Mouse (Mus musculus): ENCODE measurements around the gene Wwox. TPM values are rescaled to one million over a fixed set of nuclear protein-coding genes. Genes with fewer than 3 reads are reported as not detected.

The Wwox gene
- polyA plus RNA-seq, 2 experiments from 2014 or later: 9.2 to 11.6 TPM

DNA sequence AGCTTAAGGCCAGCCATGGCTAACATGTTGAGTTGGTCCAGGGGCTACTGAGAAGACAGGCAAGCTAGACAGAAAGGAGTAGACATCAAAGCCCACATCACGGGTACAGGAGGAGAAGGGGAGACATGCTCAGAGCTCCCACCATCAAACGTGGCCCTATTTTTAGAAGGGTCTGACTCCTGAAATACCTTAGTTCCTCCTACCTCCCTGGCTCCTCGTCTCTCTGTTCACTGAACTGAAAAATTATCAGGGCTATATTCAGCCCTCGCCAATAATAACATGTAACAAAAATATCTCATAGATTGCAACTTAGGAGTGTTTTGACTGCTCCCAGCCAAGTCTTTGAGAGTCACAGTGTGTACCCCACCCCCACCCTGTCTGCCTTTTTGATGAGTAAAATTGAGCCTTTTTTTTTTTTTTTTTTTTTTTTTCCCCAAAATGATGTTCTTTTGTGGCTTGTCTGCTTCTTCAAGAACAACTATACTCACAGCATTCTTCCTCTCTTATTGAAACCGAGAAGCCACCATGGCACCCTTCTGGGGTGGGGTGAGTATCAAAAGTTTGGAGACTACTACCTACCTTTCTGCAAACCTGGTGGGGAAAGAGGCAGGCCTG, 535.0 kb downstream of the Wwox start:
- ATAC-seq: peak; percentile 3

DNA sequence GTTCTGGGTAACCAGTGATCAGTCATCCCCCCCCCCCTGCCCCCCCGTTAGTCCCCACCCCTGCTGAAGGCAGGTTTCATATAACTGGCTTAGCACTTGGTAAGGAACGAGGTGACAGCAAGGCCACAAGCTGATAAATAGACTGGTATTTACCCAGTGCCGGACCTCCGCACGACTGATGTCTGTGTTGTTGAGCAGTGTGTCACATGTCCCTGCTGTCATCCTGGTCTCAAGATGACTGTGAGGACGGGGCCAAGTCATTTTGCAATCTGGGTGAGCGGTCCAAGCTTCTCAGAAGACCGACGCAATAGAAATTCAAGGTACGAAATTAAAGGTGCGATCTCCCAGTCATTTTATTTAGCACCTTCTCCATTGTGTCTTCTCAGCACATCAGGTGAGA, 538.3 kb downstream of the Wwox start:
- ATAC-seq: peak; percentile 34

DNA sequence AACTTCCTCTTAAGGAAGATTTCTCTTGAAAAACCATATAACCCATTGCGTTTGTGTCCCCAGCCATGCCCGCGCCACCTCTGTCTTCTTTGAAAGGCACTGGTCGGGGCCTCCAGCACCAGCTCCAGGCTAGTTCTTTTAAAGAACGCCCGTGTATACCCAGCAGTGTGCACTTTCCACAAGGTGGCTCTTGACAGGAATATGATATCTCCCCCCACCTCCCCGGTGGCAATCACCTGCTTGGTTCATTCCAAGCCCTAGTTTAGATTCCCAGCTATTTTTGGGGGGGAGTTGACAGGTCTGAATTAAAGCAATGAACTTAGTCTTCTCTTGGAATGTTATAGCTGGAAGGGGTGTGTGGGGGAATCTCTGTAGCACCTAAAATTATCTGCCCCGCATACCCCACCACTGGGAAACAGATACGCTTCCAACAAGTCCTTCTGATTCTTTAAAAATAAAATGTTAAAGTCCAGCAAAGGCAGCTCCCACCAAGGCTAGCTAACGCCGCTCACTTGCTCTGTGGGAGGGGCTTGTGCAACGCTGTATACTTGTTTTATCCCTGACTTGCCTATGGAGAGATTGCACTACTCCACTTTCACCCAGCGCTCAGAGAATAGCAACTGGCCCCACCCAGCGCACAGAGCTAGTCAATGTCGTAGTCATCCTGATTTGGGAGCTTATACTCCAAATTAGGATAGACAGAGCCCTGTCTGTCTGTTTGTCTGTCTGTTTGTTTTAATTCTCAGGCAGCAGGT, 538.9 kb downstream of the Wwox start:
- ATAC-seq: no peak

DNA sequence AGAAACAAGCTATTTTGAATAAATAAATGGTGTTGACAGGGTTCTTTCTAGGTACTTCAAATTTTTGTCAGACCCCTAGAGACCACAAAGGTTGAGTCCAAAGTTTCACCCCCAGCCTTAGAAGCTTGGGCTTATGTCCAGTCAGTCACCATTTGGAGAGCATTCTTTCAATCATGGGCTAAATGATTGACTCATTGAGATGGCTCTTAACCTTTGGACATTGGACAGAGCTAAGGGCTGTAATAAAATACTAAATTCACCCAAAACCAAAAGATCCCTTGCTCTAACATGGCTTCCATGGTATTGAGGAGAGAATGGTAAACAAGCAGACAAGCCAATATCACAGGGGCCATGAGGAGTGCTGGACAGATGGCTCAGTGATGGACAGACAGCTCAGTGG, 540.2 kb downstream of the Wwox start:
- ATAC-seq: no peak

DNA sequence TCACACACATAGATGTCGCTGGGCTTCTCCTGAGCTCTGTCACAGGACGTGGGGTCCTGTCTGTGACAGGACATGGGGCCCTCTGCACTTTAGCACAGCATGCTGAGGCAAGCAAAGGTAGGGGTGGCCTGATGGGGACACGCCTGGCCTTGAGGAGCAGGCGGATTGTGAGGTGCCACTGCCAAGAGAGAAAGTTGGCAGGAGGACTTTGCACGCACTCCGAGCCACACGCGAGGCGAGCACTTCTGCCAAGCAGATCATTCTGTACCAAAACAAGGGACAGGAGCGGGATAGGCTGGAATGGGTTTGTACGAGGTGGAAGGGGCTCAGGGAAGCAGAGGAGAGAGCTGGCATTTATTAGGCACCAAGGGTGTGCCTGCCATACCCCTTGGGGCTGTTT, 543.3 kb downstream of the Wwox start:
- ATAC-seq: no peak

DNA sequence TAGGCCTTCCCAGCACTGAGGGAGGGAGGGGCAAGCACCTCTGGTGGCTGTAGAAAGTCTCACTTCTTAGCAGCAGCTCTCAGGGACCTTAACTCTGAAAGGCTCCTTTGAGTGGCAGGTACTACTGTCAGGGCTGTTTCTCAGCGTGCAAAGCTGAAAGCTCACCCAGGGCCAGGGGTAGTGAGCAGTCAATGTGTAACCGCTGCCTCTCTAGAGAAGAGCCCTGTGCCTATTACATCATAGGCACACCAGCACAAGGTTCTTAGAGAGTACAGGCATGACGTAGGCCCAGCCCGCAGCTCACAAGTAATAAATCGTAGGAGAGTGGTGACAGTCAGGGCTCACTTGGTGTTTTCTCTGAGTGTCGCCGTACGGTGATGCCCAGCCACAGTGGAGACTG, 545.0 kb downstream of the Wwox start:
- ATAC-seq: no peak

DNA sequence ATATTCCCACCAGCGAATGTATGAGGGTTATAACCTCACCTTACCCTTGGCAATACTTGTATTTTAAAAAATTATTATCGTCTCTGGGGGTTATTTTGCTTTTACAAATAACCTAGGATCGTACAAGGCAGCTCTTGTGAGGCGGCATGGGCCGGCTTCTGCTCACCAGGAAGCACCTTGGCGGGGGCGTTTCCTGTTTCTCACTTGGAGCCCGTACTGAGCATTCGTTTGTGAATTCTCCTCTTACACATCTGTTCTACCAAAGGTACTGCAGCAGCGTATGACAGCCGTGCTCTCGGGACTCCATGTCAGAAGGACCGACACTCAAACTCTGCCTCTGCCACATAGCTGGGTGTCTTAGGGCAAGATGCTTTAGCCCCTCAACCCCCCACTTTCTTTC, 546.5 kb downstream of the Wwox start:
- peak; percentile 96 for ATAC-seq

DNA sequence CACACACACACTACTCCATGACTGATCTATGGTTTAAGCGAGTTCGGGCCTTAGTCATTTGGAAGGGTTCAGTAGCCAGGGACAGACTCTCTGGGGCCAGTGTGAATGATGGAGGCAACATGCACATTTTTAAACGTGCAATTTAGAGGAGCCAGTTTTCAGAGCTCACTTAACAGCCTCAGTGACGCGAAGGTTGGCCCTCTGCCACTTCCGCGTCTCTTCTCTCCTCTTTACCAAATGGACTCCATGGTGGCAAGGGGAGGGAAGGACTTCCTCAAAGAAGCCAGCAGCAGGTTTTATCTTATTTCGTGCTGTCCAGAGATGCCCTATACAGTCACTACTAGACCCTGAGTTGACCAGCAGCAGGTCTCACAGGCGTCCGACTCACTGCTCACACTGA, 547.5 kb downstream of the Wwox start:
- ATAC-seq: no peak

DNA sequence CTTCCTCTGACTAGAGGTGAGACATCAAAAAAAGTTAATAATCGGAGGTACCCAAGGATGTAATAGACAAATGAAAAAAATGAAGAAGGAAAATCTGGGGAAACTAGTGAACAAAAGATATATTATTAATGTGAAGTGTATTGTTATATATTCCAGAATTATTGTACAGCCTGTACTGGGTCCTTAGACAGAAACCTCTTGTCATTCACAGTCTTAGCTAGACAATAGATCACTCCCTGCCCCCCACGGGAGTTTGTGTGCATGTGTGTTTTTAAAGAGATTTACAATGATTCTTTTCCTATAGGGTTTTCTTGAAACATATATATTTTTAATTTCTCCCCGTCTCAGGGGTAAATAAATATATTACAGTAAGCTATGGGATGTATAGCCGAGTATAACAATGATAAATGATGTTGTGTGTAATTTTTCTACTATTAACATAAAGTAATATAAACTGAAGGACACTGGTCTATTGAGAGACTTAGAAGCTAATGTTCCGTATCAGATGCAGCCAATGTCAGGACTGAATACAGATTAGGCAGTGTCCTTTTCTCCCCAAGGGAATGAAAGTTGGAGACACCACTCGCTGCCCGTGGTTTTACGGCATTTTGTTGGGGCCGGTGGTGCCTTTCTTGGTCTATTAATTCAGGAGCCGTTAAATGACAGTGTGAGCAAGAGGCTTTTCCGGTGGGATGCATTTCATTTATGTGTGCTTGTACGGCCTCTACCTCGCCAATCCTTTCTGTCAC, 551.6 kb downstream of the Wwox start:
- ATAC-seq: no peak

DNA sequence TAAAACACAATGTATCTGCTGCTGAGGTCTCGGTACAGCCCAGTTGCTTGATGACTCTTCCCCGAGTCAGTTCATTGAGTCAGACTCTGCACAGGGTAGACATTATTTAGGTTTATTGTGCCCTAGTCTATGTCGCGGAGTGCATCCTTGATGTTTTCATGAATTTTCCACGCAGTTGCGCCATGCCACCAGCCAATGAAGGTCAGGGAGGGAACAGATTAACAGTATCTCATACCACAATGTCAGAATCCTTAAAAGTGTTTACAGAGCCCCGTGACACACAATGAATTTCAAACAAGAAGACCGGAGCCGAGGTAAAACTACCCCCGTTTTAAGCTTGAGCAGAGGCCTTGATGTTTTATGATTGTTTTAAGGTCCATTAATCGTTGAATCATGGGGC, 561.3 kb downstream of the Wwox start:
- ATAC-seq: no peak

DNA sequence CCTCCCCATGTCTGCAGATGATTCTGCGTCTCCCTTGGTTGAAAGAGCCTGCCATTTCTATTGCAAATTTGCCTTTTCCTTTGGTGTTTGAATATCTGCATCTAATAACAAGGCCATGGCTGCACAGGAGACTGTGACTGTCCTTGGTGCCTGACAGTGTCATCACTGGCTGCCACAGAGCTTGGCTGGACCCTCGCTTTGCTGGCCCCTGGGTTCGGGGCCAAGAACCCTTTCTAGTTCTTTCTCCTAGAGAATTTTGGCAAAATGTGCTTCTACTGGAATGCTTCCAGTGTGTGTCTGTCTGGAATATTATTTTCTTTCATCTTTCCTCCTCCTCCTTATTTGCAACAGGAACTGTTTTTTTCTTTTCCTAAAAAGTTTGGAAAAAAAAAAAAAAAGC, 565.6 kb downstream of the Wwox start:
- no peak for ATAC-seq

DNA sequence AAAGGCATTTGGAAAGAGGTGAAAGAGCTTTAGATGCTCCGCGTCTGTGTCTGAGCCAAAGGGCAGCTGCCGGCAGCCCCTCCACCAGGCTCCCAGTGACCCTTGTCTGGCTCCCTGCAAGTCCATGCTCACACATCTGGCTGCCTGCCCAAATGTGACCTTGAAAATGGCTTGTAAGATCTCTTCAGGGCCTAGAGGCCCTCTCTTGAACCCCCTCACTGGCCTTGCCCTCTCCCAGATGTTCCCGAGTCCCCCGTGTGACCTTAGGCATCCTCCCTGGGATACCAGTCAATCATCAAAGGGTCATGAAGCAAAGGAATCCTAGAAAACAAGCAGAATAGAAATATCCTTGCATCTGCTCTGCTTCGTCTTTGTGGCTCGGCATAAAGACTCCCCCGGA, 567.1 kb downstream of the Wwox start:
- no peak for ATAC-seq

DNA sequence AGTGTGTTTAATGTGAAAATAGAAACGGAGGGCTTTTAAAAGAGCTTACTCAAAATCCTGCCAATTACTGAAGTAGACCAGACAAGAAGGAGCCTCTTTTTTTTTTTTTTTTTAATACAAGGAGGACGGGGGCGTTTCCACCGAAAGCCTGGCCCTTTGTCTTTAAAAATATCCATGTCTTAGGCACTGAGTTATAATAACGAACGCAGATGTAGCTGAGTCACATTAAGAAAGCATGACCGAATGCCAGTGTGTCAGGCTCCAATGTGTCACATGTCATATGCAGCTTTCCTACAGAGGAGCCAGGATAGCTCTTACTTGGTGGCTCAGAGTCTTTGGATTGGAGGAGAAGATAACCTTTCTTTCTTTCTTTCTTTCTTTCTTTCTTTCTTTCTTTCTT, 567.8 kb downstream of the Wwox start:
- ATAC-seq: no peak

DNA sequence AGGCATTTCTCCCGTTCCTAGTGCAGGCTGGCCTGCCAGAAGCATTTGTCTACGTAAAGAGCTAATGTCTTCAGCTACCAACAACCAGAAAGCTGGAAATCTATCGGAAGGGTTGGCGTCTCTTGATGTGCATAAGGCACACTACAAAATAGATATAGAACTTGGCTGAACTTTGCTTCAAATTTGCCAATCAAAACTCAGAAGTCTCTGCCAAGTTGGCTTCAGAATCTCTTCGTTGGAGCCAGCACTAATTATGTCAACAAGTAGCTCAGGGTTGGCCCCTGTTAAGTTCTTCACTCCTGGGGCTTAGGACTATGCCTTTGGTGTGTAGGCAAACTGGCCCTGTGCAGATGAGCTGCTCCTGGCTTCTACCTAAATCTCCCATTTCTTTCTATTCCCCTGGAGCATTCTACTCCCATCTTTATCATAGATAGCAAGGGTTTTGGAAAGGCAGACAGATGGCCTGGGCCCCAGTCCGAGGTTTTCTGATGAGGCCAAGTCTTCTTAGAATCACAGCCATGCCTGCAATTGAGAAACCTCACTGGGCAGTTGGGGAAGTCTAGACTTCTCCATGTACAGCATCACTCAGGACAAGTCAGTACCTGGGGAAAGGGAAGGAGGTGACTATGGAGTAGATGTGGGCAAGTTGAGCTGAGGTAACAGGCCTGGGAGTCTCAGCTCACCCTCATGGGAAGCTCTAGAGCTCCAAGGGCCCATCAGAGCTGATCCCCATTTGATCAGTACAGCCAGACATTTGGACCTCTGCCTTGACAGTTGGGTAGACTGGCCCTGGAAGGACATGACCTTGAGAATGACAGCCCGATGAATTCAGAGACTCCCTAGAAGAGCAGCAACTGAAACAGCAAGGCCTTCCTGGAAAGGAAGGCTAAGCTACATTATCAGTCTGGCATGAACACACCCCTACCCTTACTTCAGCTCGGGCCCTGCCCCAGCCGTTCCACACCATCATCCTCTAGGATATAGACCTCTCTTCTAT, 569.5 kb downstream of the Wwox start:
- no peak for ATAC-seq

DNA sequence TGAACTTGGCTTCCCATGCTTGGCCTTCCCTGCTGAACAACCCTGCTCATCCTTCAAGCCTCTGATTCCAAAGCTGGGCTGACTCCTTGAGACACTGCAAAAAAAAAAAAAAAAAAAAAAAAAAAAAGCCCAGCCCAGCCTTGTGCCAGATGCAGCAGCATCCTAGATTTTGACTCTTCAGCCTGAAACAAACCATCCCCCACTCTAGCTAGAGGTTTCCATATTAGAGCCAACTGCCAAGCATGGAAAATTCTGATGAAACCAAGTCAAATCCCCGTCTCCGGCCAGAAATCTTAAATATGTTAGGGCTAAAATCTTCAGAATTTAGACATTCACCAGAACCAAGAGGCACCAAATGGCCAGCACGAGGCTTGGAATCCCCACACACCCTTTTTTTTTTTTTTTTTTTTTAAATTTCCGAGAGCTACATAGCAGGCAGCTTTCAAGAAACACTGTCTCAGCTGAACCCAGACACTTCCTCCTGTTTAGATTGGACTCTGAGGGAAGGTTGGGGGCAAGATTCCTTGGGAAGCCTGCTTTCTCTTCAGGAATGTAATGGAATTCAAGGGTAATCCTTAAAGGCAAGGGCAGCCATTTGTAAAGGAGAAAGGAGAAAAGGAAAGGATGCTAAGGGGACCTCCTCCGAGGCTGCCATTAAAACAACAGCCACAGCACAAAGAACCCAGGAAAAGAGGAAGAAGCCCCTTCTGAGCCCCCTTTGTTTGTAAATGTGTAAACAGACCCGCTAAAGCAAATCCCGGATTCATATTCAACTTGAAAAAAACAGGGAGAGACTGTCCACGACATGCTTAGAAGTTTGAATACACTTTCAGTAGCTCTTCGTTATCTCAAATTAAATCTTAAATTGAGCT, 570.7 kb downstream of the Wwox start:
- no peak for ATAC-seq

DNA sequence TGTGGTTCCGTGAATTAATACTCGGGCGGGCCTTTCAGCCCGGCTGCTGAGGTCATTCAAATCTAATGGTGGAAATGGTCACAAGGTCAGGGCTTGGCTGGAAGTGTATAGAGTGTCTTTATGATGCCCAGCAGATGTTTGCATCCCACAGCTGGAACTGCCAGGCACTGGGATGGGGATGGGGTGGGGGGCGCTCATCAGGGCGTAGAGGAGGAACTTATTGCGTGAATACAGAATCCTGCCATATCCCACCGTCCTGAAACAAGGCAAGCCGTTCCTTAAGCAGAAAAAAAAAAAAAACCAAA, 571.3 kb downstream of the Wwox start:
- no peak for ATAC-seq

DNA sequence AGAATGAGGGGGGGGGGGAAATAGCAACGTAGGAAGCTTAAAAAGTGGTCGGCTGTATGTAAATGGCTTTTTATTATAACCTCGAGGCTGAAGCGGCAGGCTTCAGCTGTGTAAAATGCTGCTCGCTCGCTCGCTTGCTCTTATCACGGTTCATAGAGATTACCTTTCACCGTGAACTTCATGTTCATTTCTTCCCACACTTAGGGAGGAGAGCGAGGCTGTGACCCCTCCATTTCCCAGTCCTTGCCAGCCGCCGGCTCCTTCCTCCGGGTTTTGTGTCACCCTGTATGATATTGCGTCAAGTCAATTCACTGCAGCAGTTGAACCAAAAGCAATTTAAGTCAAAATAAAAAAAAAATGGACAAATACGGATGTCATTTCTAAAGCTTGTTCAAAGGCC, 580.2 kb downstream of the Wwox start:
- no peak for ATAC-seq

DNA sequence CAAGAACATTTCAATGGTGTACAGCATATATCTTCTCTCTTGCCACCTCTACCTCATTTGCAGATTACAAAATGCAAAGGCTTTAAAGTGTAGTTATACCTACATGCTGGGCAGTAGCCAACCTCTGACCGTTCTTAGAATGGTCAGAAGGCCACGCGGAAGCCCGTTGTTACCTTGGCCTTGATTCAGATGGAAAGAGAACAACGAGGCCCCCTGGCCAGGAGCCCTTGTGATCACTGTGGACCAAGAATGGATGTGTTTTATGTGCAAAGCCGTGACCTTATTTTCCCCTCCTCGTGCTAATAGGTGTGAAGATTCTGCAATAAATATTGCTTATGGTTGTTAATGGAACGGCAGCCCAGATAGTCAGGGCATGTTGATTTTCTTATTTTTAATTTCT, 582.3 kb downstream of the Wwox start:
- ATAC-seq: no peak

DNA sequence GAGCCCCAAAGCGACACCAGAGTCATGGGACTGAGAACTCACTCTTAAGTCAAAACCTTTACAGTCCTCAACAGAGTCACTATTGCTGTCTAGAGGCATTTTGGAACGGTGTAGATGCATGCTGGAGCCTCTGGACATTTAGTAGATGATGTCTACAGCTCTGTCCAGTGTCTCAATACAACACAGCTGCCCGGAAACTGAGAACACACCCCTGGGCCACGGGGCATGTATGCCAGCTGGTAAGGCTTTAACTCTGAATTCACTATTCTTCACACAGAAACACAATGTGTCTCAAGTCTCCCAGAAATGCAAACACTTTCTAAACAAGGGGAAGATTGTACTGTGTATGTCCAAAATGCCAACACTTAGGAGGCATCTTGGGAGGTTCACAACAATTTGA, 584.6 kb downstream of the Wwox start:
- ATAC-seq: no peak

DNA sequence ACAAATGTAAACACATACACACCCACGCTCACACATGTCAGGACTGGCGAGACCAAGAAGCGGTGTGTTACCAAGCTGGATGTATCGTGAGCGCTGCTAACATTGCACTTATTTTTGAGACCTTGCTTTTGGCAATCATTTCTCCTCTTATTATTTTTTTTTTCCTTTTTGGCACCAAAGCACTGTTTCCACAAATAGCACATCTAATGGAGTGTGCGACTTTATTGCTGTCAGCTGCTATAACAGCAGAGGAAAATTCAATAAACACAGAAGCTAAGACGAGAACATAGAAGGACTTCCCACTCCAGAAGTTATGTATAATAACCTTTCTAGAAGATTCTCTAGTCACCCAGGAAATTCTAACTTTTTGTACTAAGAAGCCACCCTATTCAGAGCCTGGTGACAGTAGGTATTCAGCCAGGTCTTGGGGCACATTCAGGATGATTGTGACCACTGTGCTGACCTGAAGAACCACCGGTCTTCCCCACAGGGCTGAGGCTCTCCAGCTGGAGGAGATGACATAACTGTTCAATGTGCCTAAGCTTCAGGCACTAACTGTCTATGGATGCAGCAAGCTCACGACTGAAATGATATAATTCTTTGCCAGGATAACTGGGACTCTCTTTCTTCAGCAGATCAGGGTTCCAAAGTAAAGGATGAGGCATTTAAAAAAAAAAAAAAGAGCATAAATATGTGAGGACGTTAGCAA, 586.1 kb downstream of the Wwox start:
- no peak for ATAC-seq

DNA sequence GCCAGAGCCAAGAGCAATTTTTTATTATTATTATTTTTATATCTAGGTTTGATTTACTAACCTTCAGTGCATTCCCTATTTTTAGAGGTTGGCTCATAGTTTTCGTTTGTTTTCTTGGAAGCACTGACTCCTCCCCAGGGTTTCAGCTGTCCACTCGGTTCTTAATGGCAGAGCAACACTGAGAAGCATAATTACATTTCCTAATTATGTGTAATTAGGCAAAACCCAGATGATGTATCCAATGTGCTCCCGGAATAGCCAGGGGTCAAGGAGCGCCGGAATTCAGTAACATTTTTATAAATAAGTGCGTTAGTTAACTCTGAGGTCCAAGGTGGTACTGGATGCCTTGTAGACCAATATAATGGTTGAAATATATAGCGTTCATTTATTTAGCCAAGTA, 586.7 kb downstream of the Wwox start:
- no peak for ATAC-seq

All from activated CD4-positive, CD25-positive, alpha-beta regulatory T cell, adult 4 months (primary cell).